Mouse (Mus musculus): ENCODE data around the gene Chek2. TPM values are rescaled to one million over a fixed set of nuclear protein-coding genes. Genes with fewer than 3 reads are reported as not detected.

The Chek2 gene
- total and polyA plus RNA-seq, 3 experiments = 25.0 to 41.6 (median 27.6) TPM

DNA sequence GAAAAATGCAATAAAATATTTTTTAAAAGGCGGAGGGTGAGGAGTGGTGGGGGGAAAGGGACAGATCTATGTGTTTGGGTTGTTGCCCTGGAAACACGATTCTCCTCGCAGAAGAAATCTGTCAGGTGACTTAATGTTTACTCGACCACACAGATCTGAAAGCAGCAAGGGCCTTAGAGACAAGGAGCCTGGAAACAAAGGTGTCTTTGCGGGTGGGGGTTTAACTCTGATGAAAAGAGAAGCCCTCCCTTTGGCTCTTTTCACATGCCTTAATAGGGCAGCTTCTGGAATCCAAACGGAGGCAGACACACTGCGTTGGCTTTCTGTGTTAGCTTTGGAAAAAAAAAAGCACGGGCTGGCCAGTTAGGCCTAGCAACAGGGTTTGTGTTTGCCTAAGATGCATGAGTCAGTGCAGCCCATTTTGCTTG, 29.5 kb downstream of the Chek2 start:
- H3K36me3 ChIP-seq (replicated peaks in 1 of 2; ENCODE audit: control insufficient read depth in 1 of 2, insufficient read depth in 1 of 2, low read length in 1 of 2) = peaks cover 41 to 91% of the 10 kb centered on the region in 2 experiments

GRCm38 (mm10) chr5:110873160-110873559, 33.4 kb downstream of the Chek2 start:
- H3K36me3 ChIP-seq (replicated peaks in 1 of 2; ENCODE audit: control insufficient read depth in 1 of 2, insufficient read depth in 1 of 2, low read length in 1 of 2) = peaks cover 38 to 78% of the 10 kb centered on the region in 2 experiments
- no peak overlapping the region for H3K4me3 ChIP-seq (replicated peaks in 1 of 3; ENCODE audit: low read depth in 2 of 3, low read length in 2 of 3, poor library complexity in 1 of 3)
- dilution Hi-C loops (cut with MboI; ENCODE audit: extremely low pct_ligation_motif_present, extremely low pct_unique_long_range_greater_than_20kb, low sequenced_read_pairs) = no loop called here

More for the DNA sequence above, 29.5 kb downstream of the Chek2 start:
- no peaks in the 10 kb centered on the region for H3K79me2 ChIP-seq (replicated peaks; ENCODE audit: control insufficient read depth, extremely low read depth, insufficient read depth, poor library complexity, severe bottlenecking)
- dilution Hi-C loops (cut with MboI; ENCODE audit: extremely low pct_ligation_motif_present, extremely low pct_unique_long_range_greater_than_20kb, low sequenced_read_pairs) = no loop called here
- no peak overlapping the region for H3K4me3 ChIP-seq (replicated peaks in 1 of 3; ENCODE audit: low read depth in 2 of 3, low read length in 2 of 3, poor library complexity in 1 of 3)
- in situ Hi-C loops (cut with MboI; ENCODE audit: low pct_ligation_motif_present, low pct_unique_long_range_greater_than_20kb, low sequenced_read_pairs) = no loop called here
- no peak overlapping the region for H3K27ac ChIP-seq (ENCODE audit: insufficient read depth, low read depth)
- H3K9ac ChIP-seq (ENCODE audit: insufficient read depth, low read depth) = no peak overlapping the region
- H3K9me3 ChIP-seq (replicated peaks; ENCODE audit: low read length) = no peaks in the 10 kb centered on the region
- DNase-seq (ENCODE audit: extremely low read depth) = no peak
- no peaks in the 10 kb centered on the region for H3K4me1 ChIP-seq (ENCODE audit: control insufficient read depth in 1 of 2, insufficient read depth in 2 of 2)
- H3K27me3 ChIP-seq (replicated peaks) = no peaks in the 10 kb centered on the region
- H3K4me2 ChIP-seq (ENCODE audit: insufficient read depth, low read depth, poor library complexity, severe bottlenecking) = no peak overlapping the region
- TF ChIP-seq ZKSCAN1 (IDR thresholded peaks at IDR 0.05; ENCODE audit: borderline replicate concordance, low read depth, low read length) (no peak), PAX5 (IDR thresholded peaks at IDR 0.05; ENCODE audit: low read length) (no peak), GABPA (IDR thresholded peaks at IDR 0.05; ENCODE audit: insufficient replicate concordance, low read depth, low read length) (no peak)

GRCm38 (mm10) chr5:110874711-110875110, 34.9 kb downstream of the Chek2 start:
- no peak overlapping the region for H3K27ac ChIP-seq (ENCODE audit: insufficient read depth, low read depth)
- no peak overlapping the region for H3K4me3 ChIP-seq (replicated peaks in 1 of 3; ENCODE audit: low read depth in 2 of 3, low read length in 2 of 3, poor library complexity in 1 of 3)
- no peaks in the 10 kb centered on the region for H3K9me3 ChIP-seq (replicated peaks; ENCODE audit: low read length)
- no peak overlapping the region for H3K9ac ChIP-seq (ENCODE audit: insufficient read depth, low read depth)
- peaks cover 35 to 65% of the 10 kb centered on the region in 2 experiments for H3K36me3 ChIP-seq (replicated peaks in 1 of 2; ENCODE audit: control insufficient read depth in 1 of 2, insufficient read depth in 1 of 2, low read length in 1 of 2)
- in situ Hi-C loops (cut with MboI; ENCODE audit: low pct_ligation_motif_present, low pct_unique_long_range_greater_than_20kb, low sequenced_read_pairs) = no loop called here
- dilution Hi-C loops (cut with MboI; ENCODE audit: extremely low pct_ligation_motif_present, extremely low pct_unique_long_range_greater_than_20kb, low sequenced_read_pairs) = no loop called here
- DNase-seq (ENCODE audit: extremely low read depth) = no peak
- H3K79me2 ChIP-seq (replicated peaks; ENCODE audit: control insufficient read depth, extremely low read depth, insufficient read depth, poor library complexity, severe bottlenecking) = no peaks in the 10 kb centered on the region
- no peak overlapping the region for H3K4me2 ChIP-seq (ENCODE audit: insufficient read depth, low read depth, poor library complexity, severe bottlenecking)
- H3K4me1 ChIP-seq (ENCODE audit: control insufficient read depth in 1 of 2, insufficient read depth in 2 of 2) = no peaks in the 10 kb centered on the region
- no peak for TF ChIP-seq JUN (IDR thresholded peaks at IDR 0.05; ENCODE audit: insufficient read depth, low read depth, low read length)
- no peak for TF ChIP-seq PAX5 (IDR thresholded peaks at IDR 0.05; ENCODE audit: low read length)
- TF ChIP-seq RAD21 (IDR thresholded peaks at IDR 0.05; ENCODE audit: low read depth, low read length) = no peak
- TF ChIP-seq IRF4 (IDR thresholded peaks at IDR 0.05; ENCODE audit: low read depth, low read length) = no peak
- no peak for TF ChIP-seq HCFC1 (IDR thresholded peaks at IDR 0.05; ENCODE audit: low read depth, low read length)
- TF ChIP-seq EP300 (IDR thresholded peaks at IDR 0.05; ENCODE audit: low read length) = no peak
- TF ChIP-seq CHD1 (IDR thresholded peaks at IDR 0.05; ENCODE audit: low read depth, low read length) = no peak
- no peak for TF ChIP-seq USF1 (IDR thresholded peaks at IDR 0.05; ENCODE audit: low read depth, low read length)
- no peak for TF ChIP-seq TCF12 (IDR thresholded peaks at IDR 0.05; ENCODE audit: low read depth, low read length)
- no peaks in the 10 kb centered on the region for H3K27me3 ChIP-seq (replicated peaks)

More at GRCm38 (mm10) chr5:110873160-110873559, 33.4 kb downstream of the Chek2 start:
- H3K4me2 ChIP-seq (ENCODE audit: insufficient read depth, low read depth, poor library complexity, severe bottlenecking) = no peak overlapping the region
- H3K4me1 ChIP-seq (ENCODE audit: control insufficient read depth in 1 of 2, insufficient read depth in 2 of 2) = no peaks in the 10 kb centered on the region
- no peaks in the 10 kb centered on the region for H3K79me2 ChIP-seq (replicated peaks; ENCODE audit: control insufficient read depth, extremely low read depth, insufficient read depth, poor library complexity, severe bottlenecking)
- DNase-seq (ENCODE audit: extremely low read depth) = no peak
- no peak overlapping the region for H3K9ac ChIP-seq (ENCODE audit: insufficient read depth, low read depth)
- H3K27me3 ChIP-seq (replicated peaks) = no peaks in the 10 kb centered on the region
- no peak for TF ChIP-seq KAT2A (IDR thresholded peaks at IDR 0.05; ENCODE audit: insufficient replicate concordance, low read length)
- no peak overlapping the region for H3K27ac ChIP-seq (ENCODE audit: insufficient read depth, low read depth)
- no peaks in the 10 kb centered on the region for H3K9me3 ChIP-seq (replicated peaks; ENCODE audit: low read length)
- in situ Hi-C loops (cut with MboI; ENCODE audit: low pct_ligation_motif_present, low pct_unique_long_range_greater_than_20kb, low sequenced_read_pairs) = no loop called here

All from CH12.LX (cell line).